Mouse (Mus musculus) lung, postnatal 10 days (tissue): Measurements from ENCODE around the gene Rnd1.

ENCODE experiments used
- DNase-seq: peaks from one replicate; pipeline ENCODE4 v3.0.0; 2021

Rnd1 gene

DNA sequence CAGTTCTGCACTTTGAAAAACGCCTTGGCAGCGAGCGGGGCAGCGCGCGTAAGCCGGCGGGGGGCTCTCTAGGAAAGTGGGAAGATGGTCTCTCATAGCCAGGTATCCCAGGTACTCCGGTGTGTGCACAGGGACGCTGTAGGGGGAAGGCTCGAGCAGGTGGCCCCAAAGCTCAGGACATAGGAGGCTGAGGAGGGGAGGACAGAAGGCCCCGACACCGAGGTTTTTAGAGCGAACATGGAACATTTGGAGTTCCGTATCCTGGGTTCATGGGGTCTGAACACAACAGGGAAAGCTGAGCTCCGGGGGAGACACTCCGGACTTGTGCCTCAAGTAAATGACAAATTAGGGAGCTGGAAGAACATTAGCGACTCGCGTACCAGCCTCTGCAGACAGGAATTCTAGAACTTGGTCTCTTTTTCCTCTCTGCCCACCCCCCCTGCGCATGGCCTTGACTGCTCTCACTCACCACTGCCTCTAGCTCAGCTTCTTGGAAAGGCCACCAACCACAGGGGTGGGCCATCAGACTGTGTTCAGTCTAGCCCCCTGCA, 41.9 kb downstream of the Rnd1 start:
- DNase-seq: peak; percentile 54

DNA sequence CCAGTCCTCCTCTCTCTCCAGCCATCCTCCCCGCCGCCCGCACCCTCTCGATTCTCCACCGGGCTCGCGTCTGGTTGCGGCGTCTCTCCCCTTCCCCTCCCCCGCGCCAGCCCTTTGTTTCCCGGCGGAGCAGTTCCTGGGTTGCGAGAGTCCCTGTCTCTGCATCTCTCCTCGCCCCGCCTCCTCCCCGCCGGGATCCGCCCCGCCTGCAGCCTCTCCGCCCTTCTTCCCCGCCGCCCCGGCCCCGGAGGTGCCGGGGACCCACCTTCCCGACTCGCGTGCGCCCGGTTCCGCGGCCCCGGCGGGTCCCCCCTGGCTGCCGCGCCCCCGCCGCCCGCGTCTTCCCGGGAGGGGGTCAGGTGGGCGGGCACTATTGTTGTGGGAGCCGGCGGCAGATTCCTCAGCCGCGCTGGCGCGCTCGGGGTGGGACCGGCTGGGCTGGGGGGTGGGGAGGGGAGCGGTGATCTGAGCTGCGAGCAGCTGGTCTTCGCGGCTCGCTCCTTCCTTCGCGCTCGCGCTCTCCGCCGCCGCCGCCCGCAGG, 42.6 kb downstream of the Rnd1 start:
- DNase-seq: peak; percentile 92

DNA sequence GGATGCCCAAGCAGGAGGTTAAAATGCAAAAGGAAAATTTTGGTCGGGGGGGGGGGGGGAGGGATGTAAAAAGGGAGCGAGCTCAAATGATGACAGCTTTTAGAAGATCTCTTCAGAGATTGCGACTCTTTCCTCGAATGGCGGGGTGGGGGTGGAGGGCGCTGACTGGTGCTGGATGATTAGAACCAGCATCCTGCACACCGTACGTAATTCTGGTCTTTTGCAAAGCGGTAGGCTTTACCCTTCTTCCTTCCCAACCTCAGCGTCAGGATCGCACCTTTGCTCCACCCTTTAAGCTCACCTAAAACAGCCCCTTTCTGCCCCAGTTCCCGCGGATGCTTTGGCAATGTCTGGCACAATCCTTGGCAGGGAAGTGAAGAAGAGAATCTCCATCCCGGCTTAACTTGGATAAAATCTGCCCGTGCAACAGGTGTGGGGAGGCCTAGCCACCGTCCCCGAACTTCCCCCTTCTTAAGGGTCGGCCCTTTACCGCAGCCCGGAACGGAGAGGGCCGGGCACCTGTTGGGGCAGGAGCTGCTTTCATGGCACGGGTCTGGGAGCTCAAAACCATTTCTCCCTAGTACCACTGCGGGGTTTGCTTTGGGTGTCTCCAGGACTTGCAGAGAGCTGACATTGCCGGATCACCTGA, 43.3 kb downstream of the Rnd1 start:
- DNase-seq: no peak

DNA sequence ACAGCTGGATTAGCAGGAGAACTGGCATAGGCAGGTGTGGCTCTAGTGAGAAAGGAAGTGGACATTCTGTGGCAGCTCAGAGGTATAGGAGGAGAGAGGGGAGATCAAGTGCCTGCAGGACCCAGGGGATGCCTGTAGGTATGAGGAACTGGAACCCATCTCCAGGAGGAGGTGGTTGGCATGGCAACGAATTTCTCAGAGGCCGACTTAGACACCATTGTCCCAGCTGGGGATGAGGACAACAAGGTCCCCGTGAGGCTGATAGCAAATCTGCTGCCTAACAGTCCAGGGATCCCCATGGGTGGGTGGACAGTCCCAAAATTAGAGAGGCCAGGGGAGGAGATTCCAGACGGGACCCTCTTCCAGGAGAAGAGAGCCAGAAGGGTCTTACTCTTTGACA, 44.3 kb downstream of the Rnd1 start:
- no peak for DNase-seq

DNA sequence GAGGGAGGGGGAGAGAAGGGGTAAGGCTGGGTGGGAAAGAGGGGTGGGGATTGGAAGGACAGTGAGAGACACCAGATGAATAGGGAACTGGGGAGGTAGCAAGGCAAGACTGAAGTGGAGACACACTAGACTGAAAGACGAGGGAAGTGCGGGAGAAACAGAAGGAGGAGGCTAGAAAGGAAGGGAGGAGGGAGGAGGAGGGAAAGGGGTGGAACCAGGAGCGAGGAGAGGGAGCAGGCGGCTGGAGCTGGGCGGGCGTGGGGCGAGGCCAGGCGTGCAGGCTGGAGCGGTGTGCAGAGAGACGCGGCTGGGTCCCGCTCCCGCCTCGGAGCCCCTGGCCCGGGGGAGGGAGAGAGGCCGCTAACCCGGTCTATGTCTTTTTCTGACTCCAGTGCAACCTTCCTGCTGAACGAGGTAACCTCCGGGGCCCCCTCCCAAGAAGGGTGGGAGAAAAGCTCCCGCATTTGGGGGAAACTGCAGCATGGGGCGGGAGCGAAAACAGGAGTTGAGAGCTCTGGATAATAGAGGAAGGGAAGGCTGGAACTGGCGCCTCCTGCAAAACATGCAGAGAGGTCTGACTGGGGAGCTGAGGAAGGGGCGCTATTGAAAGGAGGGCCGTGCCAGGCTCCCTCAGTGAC, 45.0 kb downstream of the Rnd1 start:
- DNase-seq: peak; percentile 90

DNA sequence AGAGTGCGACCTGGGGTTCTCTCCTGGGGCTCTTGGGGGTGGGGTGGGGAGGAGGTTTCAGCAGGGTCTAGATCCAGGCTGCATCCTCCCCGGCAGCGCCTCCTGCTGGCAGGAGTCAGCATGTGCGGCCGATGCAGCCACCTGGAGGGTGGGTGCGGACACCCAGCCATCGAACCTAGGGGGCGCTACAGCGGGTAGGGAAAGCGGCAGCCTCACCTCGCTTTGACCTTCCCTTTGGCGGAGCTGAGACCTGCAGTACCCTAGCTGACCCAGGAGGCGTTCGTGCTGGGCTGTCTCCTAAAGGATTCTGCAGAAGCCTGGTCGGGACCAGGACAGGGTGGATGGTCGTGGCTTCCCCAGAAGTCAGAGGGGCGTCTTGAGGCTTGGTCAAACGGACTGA, 45.8 kb downstream of the Rnd1 start:
- peak; percentile 91 for DNase-seq

DNA sequence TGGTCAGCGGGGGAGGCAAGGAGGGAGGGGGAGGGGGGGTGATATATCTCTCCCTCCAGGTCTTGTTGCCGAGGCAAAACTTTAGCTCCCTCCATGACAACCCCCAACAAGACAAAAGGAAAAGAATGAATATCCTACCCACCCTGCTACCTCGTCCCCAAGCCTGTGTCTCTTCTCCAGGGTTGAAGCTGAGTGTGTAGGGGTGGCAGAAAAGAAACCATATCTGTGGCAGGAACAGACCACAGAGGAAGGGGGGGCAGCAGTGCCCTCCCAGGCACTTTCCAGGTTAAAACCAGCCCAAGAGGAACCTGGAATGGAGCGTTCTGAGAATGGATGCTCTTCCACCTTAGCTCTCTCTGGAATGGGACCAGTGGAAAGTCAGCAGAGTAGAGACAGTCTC, 46.7 kb downstream of the Rnd1 start, which contains the start of gene Cacnb3:
Gene Cacnb3, plus strand, starts transcription at position 301 of the 400 bp plus-strand sequence.
- DNase-seq: no peak

DNA sequence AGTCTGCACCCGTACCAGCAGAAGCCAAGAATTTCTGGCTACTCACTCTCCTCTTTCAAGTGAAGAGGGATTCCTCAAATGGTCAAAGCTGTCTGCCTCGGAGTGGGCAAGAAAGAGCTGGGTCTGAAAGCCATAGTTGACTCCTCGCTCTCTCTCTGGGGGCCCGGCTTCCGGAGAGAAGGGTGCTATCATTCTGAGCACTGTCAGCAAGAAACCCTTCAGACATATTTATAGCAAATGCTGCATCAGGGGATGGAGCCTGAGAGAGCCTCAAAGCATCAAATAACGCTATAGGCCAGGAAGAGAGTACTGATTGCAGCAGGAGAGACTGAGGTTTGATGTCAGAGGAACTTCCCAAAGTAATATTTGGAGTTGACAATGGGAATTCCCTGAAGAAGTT, 47.8 kb downstream of the Rnd1 start:
- no peak for DNase-seq

DNA sequence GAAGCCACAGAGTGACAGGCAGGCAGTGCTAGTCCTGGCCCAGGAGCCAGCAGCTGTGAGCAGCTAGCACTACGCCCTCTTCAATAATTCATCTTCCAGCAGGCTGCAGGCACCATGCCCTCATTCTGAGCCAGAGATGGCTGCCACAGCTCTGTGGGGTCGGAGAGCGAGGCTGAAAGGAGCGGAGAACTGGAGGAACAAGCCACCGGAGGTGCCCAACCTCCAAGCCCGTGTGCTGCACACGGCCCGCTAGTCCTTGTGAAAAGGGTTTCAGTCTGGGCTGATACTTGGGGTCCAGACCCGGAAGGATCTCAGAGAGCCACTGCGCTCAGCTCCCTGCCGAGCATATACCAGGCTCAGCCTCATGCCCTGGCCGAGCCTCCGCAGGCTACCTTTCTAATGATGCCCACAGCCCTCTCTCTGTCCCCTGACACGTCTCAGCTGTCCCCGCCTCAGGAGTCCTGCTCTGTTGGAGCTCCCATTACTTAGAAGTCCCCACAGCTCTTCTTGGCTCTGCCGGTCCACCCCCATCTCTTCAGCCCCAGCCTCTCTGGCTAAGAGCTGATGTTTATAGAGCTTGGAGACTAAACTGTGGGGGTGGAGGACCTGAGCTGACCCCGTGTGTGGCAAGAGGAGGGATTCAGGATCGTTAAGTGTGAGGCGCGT, 48.5 kb downstream of the Rnd1 start:
- peak; percentile 62 for DNase-seq

DNA sequence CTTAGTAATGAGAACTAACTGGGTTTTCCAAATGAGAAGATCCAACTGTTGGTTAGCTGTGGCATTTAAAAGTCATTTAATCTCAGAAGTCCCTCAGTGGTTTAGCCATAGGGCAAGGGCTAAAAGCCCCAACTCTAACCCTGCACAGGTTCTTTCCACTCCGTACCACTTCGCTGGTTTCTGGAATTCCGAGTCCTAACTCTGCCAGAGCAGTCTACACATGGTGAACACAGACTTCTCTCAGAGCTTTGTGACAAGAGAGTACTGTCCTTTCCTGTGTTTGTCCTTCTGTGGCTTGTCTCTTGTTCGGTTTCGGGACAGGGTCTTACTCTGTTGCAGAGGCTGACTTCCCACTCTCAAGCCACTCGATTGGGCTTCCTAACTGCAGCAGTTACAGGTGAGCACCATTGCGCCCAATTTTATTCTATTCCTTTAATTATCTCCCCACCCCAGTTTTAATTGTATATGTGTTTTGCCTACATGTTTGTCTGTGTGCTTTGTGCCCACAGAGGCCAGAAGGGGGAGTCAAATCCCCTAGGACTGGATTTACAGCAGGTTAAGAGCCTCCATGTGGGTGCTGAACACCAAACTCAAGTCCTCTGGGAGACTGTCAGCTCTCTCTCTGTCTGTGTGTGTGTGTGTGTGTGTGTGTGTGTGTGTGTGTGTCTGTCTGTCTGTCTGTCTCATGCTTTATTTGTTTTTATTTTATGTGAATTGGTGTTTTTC, 50.6 kb downstream of the Rnd1 start:
- DNase-seq: no peak

DNA sequence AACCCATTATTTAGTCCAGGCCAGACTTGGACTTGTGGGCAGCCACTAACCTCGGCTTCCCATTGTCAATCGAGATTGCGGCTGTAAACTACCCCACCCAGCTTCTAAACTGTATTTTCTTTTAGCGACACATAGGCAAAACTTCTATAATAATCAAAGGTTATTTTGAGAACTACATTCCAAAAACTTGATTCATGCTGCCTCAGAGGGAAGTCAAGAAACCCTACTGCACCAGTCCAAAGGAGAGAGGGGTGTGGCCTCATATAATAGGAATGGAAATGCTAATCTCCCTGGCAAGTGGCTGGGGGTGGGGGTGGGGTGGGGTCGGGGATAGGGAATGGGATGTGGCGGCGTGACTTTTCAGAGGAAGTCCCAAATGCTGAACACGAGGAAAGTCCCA, 51.2 kb downstream of the Rnd1 start:
- DNase-seq: no peak

DNA sequence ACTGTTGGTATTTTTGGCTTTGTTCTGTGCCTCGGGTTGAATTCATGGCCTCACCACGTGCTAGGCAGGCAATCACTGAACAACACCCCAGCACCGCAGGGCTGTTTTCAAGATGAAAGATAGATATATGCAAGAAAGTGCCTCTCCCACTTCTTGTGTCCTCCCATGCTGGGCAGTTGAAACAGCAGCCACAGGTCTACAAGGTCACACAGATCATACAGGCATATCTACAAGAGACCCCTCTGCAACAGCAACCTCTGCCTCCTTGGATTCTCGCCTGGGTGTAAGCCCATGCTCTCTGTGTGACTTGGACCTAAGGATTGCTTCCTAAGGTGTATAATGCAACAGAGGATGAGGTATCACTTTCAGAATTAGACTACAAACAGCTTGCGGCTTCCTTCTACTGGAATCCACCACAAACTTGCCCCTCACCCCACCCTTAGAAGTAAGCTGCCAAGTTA, 53.9 kb downstream of the Rnd1 start:
- no peak for DNase-seq

DNA sequence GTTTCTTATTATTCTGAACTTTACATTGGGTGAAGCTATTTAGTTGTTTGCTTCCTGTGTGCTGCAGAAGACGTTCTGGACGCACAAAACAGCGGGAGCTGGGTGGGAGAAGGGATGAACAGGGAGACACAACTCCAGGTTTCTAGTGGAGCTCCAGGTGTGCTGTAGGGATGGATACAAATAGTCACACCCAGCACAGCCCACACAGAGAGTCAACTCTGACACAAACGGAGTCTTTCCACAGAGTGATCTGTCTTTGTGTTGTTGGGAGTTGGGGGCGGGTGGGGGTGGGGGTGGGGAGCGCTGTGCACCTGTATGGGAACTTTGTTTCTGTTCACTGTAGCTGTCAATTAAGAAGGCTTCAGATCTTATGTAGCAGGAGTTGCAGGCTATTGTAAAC, 54.5 kb downstream of the Rnd1 start:
- DNase-seq: no peak

DNA sequence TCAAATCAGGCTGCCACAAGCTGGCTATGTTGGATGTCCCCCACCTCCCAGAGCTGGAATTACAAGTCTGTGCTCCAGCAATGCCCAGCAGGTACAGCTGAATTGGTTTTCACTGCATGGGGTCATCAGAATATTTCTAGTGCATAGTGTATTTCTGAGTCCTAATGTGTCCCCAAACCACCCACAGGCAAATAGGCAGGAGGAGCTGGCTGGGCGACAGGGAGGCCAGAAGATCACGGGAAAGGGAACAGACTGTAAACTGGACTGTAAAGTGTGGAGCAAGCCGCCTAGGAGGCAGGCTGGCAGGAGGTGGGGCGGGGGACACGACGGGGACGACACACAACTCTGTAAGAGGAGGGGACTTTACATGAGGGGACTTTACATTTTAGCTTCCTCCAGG, 55.1 kb downstream of the Rnd1 start:
- peak; percentile 37 for DNase-seq

DNA sequence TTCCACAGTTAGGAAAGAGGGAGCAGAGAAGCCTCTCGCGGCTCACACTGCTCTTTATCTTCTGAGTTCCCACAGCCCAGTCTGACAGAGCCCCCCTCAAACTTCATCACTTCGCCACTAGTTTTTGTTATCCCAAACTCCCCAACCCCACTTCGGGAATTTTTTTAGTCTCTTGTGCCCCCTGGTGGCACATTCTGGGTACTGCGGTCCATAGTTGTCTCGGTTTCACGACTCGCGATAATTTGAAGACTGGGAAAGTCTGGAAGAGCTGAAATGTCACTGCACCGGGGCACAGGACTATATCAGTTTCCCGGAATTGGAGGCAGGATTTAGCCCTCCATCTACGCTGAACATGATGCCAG, 60.1 kb downstream of the Rnd1 start:
- DNase-seq: peak; percentile 87

DNA sequence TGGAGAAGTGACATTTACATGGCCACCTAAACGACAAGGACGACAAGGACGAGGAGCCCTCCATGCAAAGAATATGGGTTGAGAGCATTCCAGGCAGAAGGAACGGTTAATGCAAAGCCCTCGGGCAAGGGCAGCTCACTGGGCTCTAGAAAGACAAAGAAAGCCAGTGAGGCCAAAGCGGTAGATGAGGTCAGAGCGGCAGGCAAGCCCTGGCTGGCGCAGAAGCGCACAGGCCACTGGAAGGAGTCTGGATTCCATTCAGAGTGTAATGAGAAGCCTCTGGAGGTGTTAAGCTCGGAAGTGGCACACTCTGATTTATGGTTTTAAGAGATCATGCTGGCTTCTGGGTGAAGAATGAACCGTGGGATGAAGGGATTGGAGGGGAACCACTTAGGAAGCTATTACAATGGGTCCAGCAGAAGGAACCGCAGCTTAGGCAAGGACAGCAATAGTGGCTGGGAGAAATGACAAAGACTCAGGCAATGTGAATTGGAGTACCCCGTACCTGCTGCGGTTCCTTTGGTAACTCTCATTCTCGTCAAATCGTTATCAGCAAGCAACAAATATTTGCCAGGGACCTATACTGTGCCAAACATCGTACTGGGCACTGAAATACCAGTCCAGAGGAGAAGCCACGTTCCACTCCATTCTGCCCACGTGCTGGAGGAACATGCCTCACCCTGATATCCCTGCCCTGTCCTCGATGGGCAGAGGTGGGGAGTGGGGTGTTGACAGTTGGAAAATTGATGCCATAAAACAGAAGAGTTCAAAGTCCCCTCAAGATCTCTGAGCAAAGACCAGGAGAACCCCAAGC, 60.7 kb downstream of the Rnd1 start:
- DNase-seq: no peak

DNA sequence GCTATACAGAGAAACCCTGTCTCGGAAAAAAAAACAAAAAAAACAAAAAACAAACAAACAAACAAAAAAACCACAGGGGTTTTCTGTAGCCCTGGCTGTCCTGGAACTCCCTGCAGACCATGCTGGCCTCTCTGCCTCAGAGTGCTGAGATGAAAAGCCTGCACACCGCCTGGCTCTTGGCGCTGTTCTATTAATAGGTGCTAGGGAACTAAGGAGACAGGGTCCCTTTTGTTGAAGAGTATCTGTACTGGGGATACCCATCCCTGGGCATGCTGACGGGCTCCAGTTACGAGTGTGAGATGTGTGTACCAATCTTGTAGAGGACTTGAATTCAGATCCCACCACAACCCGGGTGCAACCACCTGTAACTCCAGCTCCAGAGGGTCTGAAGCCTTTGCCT, 61.5 kb downstream of the Rnd1 start:
- DNase-seq: no peak

DNA sequence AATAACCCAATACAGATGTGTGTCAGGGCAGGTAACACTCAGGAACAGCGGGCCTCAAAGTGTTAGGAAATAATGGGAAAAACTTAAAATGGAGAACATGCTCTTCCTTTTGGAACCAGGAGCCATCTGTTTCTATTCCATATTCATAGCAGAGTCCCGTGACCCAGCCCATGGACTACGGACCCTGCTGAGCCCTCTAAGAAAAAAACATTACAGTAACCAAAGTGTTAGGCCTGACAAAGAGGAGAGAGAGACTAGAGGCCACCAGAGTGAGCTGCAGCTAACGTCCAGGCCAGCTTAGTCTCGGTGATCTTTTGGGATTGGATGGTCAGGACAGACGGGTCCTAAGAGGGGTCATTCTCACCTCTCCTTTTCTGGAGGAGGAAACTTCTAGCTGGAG, 62.3 kb downstream of the Rnd1 start:
- no peak for DNase-seq

DNA sequence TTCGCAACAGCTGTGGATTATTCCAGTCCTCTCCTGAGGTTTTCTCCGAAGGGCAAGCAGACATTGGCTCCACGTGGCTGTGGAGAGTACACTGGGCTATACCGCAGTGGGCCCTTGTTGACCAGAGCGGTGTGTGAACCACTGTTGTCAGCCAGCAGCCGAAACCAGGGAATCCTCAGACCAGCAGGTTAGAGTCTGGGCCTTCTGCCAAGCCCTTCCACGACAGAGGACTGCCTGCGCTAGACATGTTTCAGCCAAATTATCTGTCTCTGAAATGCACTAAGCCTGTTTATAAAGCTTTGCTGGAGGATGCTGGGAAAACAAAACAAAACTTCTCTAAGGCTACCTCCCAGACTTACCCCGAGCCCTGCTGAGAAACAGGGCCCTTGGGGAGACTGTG, 62.7 kb downstream of the Rnd1 start:
- peak; percentile 35 for DNase-seq
